Mouse (Mus musculus): Measurements from ENCODE around the gene Ctcf.

Gene Ctcf

GRCm38 (mm10) chr8:105700966-105701824 is 64.8 kb downstream of the Ctcf start, which contains the start of the genes Acd and Pard6a:
TSS of gene Acd (minus strand) at chr8:105701102.
TSS of gene Pard6a (plus strand) at chr8:105701148.
- DNase-seq (ENCODE audit: low read depth, low spot score) = peak; percentile 94

GRCm38 (mm10) chr8:105702001-105702401 is 65.6 kb downstream of the Ctcf start:
- DNase-seq (ENCODE audit: low read depth, low spot score) = no peak

GRCm38 (mm10) chr8:105702731-105703415 is 66.5 kb downstream of the Ctcf start:
- DNase-seq (ENCODE audit: low read depth, low spot score) = peak; percentile 1

- DNase-seq (ENCODE audit: low read depth, low spot score) = no peak
Observed at GRCm38 (mm10) chr8:105704146-105704812, 67.9 kb downstream of the Ctcf start.

- no peak for DNase-seq (ENCODE audit: low read depth, low spot score)
Observed at GRCm38 (mm10) chr8:105704955-105705354, 68.6 kb downstream of the Ctcf start.

GRCm38 (mm10) chr8:105706426-105706825 is 70.1 kb downstream of the Ctcf start:
- DNase-seq (ENCODE audit: low read depth, low spot score) = no peak

- DNase-seq (ENCODE audit: low read depth, low spot score) = peak; percentile 89
Observed at GRCm38 (mm10) chr8:105707498-105708403, 71.4 kb downstream of the Ctcf start, which contains the start of the genes 4933405L10Rik and Enkd1. TSS of gene 4933405L10Rik (plus strand) at chr8:105707655. TSS of gene Enkd1 (minus strand) at chr8:105708210.

GRCm38 (mm10) chr8:105708675-105709074 is 72.3 kb downstream of the Ctcf start:
- DNase-seq (ENCODE audit: low read depth, low spot score) = no peak

GRCm38 (mm10) chr8:105709317-105709716 is 72.9 kb downstream of the Ctcf start:
- DNase-seq (ENCODE audit: low read depth, low spot score) = no peak

- DNase-seq (ENCODE audit: low read depth, low spot score) = no peak
Observed at GRCm38 (mm10) chr8:105712286-105712685, 75.9 kb downstream of the Ctcf start.

- peak; percentile 85 for DNase-seq (ENCODE audit: low read depth, low spot score)
Observed at GRCm38 (mm10) chr8:105714139-105714538, 77.8 kb downstream of the Ctcf start.

- DNase-seq (ENCODE audit: low read depth, low spot score) = no peak
Observed at GRCm38 (mm10) chr8:105715042-105715441, 78.7 kb downstream of the Ctcf start.

GRCm38 (mm10) chr8:105716302-105716945 is 80.1 kb downstream of the Ctcf start:
- no peak for DNase-seq (ENCODE audit: low read depth, low spot score)

GRCm38 (mm10) chr8:105719637-105720036 is 83.3 kb downstream of the Ctcf start:
- no peak for DNase-seq (ENCODE audit: low read depth, low spot score)

- DNase-seq (ENCODE audit: low read depth, low spot score) = no peak
Observed at GRCm38 (mm10) chr8:105722861-105723260, 86.5 kb downstream of the Ctcf start.

GRCm38 (mm10) chr8:105725726-105726125 is 89.4 kb downstream of the Ctcf start:
- no peak for DNase-seq (ENCODE audit: low read depth, low spot score)

GRCm38 (mm10) chr8:105727397-105728124 is 91.2 kb downstream of the Ctcf start:
- DNase-seq (ENCODE audit: low read depth, low spot score) = peak; percentile 44

- no peak for DNase-seq (ENCODE audit: low read depth, low spot score)
Observed at GRCm38 (mm10) chr8:105732186-105732585, 95.8 kb downstream of the Ctcf start.

All from CD4-positive helper T cell, adult 2 months (primary cell).